Mouse (Mus musculus): ENCODE data around the gene Mybpc1. TPM values are rescaled to one million over a fixed set of nuclear protein-coding genes. Genes with fewer than 3 reads are reported as not detected.
"Not testable (repeated sequence)": the region's sequence is repeated elsewhere in the genome, so short reads cannot be mapped to it uniquely, and the experiment has no call there.

Mybpc1 gene
- polyA plus RNA-seq, 1 experiment from 2014 or later = 4.8 TPM

DNA sequence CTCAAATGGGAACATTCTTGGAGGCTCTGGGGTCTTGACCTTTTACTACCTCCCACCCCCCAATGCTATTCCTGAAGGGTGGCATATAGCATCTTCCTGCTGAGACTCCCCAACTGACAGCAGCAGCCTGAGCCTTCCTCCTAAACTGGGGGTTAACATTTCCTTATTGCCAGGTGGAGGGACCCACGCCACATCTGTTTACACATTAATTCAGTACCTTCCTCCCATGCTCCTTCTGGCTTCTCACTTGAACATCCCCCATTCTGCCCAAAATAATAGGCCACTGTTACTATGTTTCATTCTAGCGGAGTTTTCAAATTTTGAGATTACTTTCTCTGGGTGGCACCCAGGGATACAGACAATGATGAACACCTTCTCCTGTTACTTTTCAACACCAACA, 80.9 kb downstream of the Mybpc1 start:
- Histone ChIP-seq H3K27ac (no peak overlapping the region), H3K36me3 (peaks cover 4% of the 10 kb centered on the region; the same call in 1 of the 2 replicates), H3K9me3 (no peaks in the 10 kb centered on the region), H3K4me1 (replicated peaks) (no peaks in the 10 kb centered on the region), H3K4me3 (no peak overlapping the region), H3K27me3 (ENCODE audit: insufficient read depth, poor library complexity, severe bottlenecking) (no peaks in the 10 kb centered on the region)
- DNase-seq (ENCODE audit: low spot score) = no peak
- 85% methylated on average over 2 of the region's 2 CpGs for WGBS

GRCm38 (mm10) chr10:88523212-88523611, 81.7 kb downstream of the Mybpc1 start:
- H3K36me3 ChIP-seq = peaks cover 4% of the 10 kb centered on the region; the same call in 1 of the 2 replicates
- no peaks in the 10 kb centered on the region for H3K27me3 ChIP-seq (ENCODE audit: insufficient read depth, poor library complexity, severe bottlenecking)
- H3K4me3 ChIP-seq = no peak overlapping the region
- H3K27ac ChIP-seq = no peak overlapping the region
- no peaks in the 10 kb centered on the region for H3K9me3 ChIP-seq
- WGBS = 83% methylated on average over 1 of the region's 1 CpGs
- no peak for DNase-seq (ENCODE audit: low spot score)
- no peaks in the 10 kb centered on the region for H3K4me1 ChIP-seq (replicated peaks)

DNA sequence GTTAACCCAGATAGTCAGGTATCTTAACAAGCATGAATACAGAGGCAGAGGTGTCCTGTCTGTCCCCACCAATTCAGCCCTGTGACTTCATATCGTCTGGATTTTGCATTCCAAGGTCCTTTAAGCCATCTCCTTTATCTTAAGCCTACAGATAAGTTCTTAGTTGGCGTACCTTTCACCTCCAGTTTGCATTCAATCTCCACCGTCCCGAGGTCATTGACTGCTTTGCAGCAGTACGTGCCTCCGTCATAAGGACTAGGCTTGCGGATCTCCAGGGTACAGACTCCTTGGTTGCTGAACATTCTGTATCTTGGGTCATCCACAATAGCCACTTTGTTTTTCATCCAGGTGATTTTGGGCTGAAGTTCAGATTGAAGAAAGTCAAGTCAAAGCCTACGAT, 82.2 kb downstream of the Mybpc1 start:
- 92% methylated on average over 8 of the region's 8 CpGs for WGBS
- DNase-seq (ENCODE audit: low spot score) = no peak
- peaks cover 4% of the 10 kb centered on the region; the same call in 1 of the 2 replicates for H3K36me3 ChIP-seq

GRCm38 (mm10) chr10:88515049-88515448, 89.9 kb downstream of the Mybpc1 start:
- WGBS = 91% methylated on average over 7 of the region's 7 CpGs
- not testable (repeated sequence) for DNase-seq (ENCODE audit: low spot score); H3K36me3 ChIP-seq

More for the DNA sequence above, 82.2 kb downstream of the Mybpc1 start:
- Histone ChIP-seq H3K27ac (no peak overlapping the region), H3K9me3 (no peaks in the 10 kb centered on the region), H3K27me3 (ENCODE audit: insufficient read depth, poor library complexity, severe bottlenecking) (no peaks in the 10 kb centered on the region), H3K4me3 (no peak overlapping the region), H3K4me1 (replicated peaks) (no peaks in the 10 kb centered on the region)

DNA sequence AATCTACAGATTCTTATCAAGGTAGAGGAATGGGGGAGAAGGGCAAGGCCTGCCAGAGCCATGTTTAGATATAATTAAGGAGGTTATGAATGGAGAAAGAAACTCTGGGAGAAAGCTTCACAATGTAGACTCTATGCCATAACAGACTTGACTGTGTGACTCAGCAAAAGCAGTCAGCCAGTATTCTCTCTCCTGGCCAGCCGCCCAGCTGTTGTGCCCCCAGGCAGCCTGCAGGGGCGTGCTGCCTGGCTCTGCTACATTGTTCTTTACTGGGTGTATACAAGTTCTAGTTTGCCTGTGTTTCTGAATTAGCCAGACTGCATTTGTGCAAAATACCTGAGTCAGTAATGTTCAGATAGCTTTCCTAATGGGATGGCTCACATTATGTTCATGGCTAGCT, 90.5 kb downstream of the Mybpc1 start:
- 57% methylated on average over 2 of the region's 2 CpGs for WGBS
- DNase-seq (ENCODE audit: low spot score) = no peak
- Histone ChIP-seq H3K36me3 (no peaks in the 10 kb centered on the region), H3K4me3 (no peak overlapping the region), H3K27ac (no peak overlapping the region), H3K9me3 (no peaks in the 10 kb centered on the region), H3K4me1 (replicated peaks) (0 out of 2 replicates have a peak, but pooled peaks cover 4% of the 10 kb centered on the region), H3K27me3 (ENCODE audit: insufficient read depth, poor library complexity, severe bottlenecking) (no peaks in the 10 kb centered on the region)

More at GRCm38 (mm10) chr10:88515049-88515448, 89.9 kb downstream of the Mybpc1 start:
- H3K27ac ChIP-seq; H3K9me3 ChIP-seq; H3K4me1 ChIP-seq (replicated peaks); H3K4me3 ChIP-seq; H3K27me3 ChIP-seq (ENCODE audit: insufficient read depth, poor library complexity, severe bottlenecking): not testable (repeated sequence)

DNA sequence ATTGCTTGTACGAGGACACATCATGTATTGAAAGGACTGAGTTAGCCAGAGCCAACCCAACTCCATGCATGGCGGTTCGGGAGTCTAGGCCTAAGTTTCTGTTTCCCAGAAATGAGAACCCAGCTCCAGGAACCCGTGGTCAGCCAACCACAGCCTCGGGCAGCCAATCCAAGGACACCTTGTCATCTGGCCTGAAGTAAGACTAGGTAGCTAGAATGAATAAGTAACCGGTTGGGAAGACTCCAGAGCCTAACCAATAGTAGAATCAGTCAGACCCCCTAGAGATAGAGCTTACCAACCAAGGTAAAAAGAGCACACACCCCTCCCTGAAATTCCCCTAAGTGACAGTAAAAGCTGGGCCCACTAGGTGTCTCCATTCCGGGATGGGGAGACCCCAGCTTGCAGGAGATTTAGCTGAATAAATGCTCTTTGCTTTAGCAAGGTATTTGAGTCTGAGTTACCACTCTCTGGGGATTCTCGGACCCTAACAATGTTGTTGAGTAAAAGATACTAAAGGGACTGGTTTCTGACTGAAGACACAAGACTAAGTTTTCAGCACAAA, 91.3 kb downstream of the Mybpc1 start:
- Histone ChIP-seq H3K9me3 (no peaks in the 10 kb centered on the region), H3K36me3 (no peaks in the 10 kb centered on the region), H3K4me1 (replicated peaks) (0 out of 2 replicates have a peak, but pooled peaks cover 4% of the 10 kb centered on the region), H3K4me3 (no peak overlapping the region), H3K27me3 (ENCODE audit: insufficient read depth, poor library complexity, severe bottlenecking) (no peaks in the 10 kb centered on the region), H3K27ac (no peak overlapping the region)
- WGBS = 70% methylated on average over 8 of the region's 8 CpGs
- no peak for DNase-seq (ENCODE audit: low spot score)

DNA sequence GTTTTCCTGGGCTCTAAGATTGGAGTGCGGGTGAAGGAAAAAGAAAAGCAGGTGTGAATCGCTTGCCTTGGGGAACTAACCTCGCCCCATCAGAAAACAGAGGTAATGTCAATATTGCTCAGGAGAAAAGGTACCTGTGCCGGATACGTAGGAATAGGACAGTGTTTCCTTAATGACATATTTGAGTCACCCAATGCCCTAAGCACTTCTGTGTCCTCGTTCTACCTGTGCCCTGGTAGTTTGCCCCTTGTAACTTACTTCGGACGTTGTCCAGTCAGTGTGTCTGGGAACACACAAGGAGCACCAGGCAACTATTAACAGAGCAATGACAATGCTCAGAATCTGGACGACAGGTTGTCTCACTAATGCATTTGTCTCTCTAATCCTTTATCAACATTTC, 93.6 kb downstream of the Mybpc1 start:
- no peak overlapping the region for H3K4me3 ChIP-seq
- no peaks in the 10 kb centered on the region for H3K36me3 ChIP-seq
- DNase-seq (ENCODE audit: low spot score) = no peak
- no peak overlapping the region for H3K27ac ChIP-seq
- WGBS = 91% methylated on average over 9 of the region's 9 CpGs
- H3K4me1 ChIP-seq (replicated peaks) = 0 out of 2 replicates have a peak, but pooled peaks cover 4% of the 10 kb centered on the region
- H3K9me3 ChIP-seq = no peaks in the 10 kb centered on the region
- H3K27me3 ChIP-seq (ENCODE audit: insufficient read depth, poor library complexity, severe bottlenecking) = no peaks in the 10 kb centered on the region

DNA sequence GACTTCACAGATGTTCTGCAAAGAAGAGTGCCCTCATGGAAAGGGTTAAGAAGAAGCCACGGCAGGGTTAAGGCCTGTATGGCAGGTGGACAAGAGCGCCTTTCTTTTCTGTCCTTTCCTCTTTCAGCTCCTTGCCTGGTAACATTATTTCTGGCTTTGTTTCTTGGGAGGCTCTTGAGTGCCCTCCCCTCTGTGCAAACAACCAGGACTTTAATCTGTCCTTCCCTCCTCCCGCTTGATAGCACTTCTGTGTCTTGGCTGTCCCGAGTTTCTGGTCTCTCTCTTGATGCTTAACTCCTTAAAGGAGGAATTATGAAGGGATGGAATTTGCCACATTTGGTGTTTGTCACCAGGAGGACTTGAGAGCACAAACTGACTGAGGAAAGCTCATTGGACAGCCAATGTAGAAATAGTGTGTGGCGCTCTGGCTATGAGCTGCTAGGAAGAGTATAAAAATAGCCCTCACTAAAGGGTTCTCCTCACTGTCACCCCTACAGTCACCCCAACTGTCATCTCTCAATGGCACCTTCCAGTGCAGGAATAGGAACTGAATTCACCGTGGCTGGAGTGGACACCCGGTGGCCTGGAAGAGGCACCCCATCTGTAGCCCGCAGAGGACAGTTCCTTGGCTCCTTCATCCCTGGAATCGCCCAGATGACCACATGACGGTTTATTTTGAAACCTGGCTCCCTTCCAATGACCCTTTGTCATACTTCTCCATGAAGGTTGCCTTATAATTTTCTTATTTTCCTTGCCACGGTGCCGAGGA, 94.3 kb downstream of the Mybpc1 start:
- H3K27me3 ChIP-seq (ENCODE audit: insufficient read depth, poor library complexity, severe bottlenecking) = no peaks in the 10 kb centered on the region
- 81% methylated on average over 12 of the region's 12 CpGs for WGBS
- H3K36me3 ChIP-seq = no peaks in the 10 kb centered on the region
- H3K4me1 ChIP-seq (replicated peaks) = 0 out of 2 replicates have a peak, but pooled peaks cover 4% of the 10 kb centered on the region
- no peaks in the 10 kb centered on the region for H3K9me3 ChIP-seq
- no peak for DNase-seq (ENCODE audit: low spot score)
- no peak overlapping the region for H3K27ac ChIP-seq
- H3K4me3 ChIP-seq = no peak overlapping the region

GRCm38 (mm10) chr10:88507691-88508143, 97.2 kb downstream of the Mybpc1 start:
- H3K4me1 ChIP-seq (replicated peaks) = peaks cover 16% of the 10 kb centered on the region
- H3K36me3 ChIP-seq = no peaks in the 10 kb centered on the region
- WGBS = 84% methylated on average over 7 of the region's 7 CpGs
- DNase-seq (ENCODE audit: low spot score) = no peak
- no peaks in the 10 kb centered on the region for H3K27me3 ChIP-seq (ENCODE audit: insufficient read depth, poor library complexity, severe bottlenecking)
- no peak overlapping the region for H3K4me3 ChIP-seq
- no peaks in the 10 kb centered on the region for H3K9me3 ChIP-seq
- no peak overlapping the region for H3K27ac ChIP-seq

DNA sequence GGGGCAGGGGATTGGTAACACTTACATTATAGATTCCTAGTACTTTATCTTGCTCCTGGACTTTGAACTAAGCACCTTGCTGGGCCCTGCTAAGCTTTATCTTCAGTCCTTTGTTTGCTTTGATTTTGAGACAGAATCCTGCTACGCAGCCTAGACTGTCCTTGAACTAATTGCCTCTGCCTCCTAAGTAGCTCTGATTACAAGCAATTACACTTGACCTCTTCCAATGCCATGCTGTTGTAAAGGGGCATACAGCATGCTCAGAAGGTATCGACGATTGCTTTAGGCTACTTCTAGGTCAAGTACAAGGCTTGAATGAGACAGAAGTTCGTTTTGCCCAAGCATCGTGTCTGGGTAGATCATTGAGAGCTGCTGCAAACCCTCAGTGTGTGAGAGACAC, 99.7 kb downstream of the Mybpc1 start:
- Histone ChIP-seq H3K4me3 (no peak overlapping the region), H3K27ac (no peak overlapping the region), H3K36me3 (no peaks in the 10 kb centered on the region), H3K9me3 (no peaks in the 10 kb centered on the region), H3K27me3 (ENCODE audit: insufficient read depth, poor library complexity, severe bottlenecking) (no peaks in the 10 kb centered on the region), H3K4me1 (replicated peaks) (peaks cover 26% of the 10 kb centered on the region)
- 77% methylated on average over 5 of the region's 5 CpGs for WGBS
- no peak for DNase-seq (ENCODE audit: low spot score)

DNA sequence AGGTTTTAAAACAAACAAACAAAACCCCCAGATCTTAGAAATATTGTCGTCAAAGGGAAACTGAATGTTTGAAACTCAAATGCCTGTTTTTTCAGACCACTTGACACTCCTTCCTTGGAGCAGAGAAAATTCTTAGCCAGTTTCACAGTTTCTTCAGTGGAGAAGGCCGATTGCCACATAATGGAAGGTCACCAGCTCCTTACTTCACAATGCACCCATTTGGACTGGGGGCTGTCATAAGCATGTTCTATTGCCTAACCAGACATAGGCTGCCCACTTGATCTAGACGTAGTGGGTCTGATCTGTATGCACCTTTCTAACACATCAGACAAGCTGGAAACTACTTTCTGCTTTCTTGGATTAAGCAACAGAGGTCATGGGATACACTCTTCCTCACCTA, 100.5 kb downstream of the Mybpc1 start:
- Histone ChIP-seq H3K27ac (no peak overlapping the region; the same call in 1 of the 2 replicates), H3K4me1 (replicated peaks) (peaks cover 26% of the 10 kb centered on the region), H3K9me3 (no peaks in the 10 kb centered on the region), H3K36me3 (no peaks in the 10 kb centered on the region), H3K4me3 (peak overlapping the region; percentile 81; the same call in 1 of the 2 replicates), H3K27me3 (ENCODE audit: insufficient read depth, poor library complexity, severe bottlenecking) (no peaks in the 10 kb centered on the region)
- DNase-seq (ENCODE audit: low spot score) = no peak
- WGBS = 48% methylated on average over 3 of the region's 3 CpGs

DNA sequence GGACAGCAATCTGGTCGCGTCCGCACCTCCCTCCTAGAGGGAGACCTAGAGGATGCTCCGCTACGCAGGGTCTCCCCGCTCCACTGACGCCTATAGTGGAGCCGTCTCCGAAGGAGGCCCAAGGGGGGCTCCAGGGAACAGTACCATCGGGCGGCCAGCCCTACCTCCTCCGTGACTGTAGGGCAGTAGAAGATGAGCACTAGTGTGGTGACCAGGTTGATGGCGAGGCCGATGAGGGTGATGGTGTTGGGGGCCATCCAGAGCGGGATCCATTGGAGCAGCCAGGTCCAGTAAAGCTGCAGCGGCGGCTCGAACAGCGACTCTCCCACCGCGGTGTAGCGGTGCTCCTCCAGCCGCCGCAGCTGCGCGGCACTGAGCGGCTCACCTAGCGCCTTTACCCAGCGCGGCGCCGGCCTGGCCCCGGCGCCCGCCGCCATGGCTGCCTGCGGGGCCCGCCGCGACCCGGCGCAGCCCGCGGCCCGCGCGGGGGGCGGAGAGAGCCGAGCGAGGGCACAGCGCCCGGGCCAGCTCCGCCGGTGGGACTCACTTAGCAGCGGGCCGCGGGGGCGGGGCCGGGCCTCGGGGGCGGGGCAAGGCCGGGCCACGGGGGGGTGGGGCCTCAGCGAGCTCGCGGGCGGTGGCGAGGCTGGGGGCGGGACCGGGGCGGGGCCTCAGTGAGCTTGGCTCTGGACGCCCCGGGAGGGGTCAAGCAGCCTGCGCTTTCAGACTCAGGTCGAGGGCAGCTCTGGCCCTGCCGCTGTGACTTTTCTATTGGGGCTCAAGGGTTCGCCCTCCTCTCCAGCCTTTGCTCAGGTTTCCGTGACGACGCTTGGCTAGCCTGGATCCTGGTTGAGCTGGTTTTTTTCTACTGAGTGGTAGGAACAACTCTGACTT, 101.3 kb downstream of the Mybpc1 start, which contains the start of gene Chpt1:
Gene Chpt1, minus strand, starts transcription at position 653 of the 894 bp plus-strand sequence.
- H3K9me3 ChIP-seq = no peaks in the 10 kb centered on the region
- peaks cover 26% of the 10 kb centered on the region for H3K4me1 ChIP-seq (replicated peaks)
- peak within 1 kb of the TSS; percentile 81 for H3K4me3 ChIP-seq
- under 1% methylated on average over 72 of the region's 80 CpGs for WGBS
- peak; percentile 92 for DNase-seq (ENCODE audit: low spot score)
- H3K36me3 ChIP-seq = no peaks in the 10 kb centered on the region
- H3K27me3 ChIP-seq (ENCODE audit: insufficient read depth, poor library complexity, severe bottlenecking) = no peaks in the 10 kb centered on the region
- peak within 1 kb of the TSS; percentile 90 for H3K27ac ChIP-seq

All from hindbrain, embryonic 10.5 days (tissue).